Mouse (Mus musculus): Measurements from ENCODE around the gene Haspin.

Haspin gene

DNA sequence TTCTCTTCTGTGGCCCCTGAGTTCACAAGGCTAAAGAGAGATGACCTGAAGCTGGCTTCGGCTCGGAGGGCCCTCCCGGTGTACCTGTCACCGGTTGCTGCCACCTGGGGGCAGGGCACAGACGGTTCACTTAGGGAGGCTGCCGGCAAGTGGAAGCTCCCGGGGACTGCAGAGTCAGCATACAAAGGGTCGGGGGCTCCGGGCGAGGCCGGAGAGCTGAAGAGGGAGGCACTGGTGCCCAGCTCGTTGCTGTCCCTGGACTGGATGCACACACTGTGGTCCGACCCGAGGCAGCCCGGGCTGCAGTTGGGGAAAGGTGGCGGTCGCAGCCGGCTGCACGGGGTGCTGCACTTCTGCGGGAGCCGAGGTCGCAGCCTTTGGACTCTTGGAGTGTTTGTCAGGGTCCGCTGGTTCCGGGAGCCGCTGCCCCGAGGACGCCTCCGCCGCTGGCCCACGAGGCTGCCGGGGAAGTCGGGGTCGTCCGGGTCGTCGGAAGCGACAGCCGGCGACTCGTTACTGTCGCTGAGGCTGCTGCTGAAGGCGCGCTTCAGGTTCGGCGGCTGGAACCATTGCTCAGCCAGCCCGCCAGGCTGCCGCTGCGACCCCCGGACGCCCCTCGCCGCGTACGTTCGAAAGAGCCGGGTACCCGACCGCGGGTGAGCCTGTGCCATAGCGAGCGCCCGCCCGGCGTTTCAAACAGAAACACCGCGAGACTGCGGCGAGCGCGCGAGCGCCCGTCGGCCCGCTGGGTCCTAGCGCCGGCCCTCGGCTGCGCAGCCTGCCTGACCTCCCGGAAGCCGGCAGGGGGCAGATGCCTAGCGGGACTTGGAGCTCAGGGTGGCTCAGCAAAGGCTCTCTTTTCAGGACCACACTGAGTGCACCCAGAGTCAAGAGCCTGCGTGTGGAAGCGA, at the start of gene Haspin:
TSS of gene Haspin (minus strand) at position 704 of the 911 bp plus-strand sequence.
- DNase-seq (ENCODE audit: low read depth) = peak; percentile 96

DNA sequence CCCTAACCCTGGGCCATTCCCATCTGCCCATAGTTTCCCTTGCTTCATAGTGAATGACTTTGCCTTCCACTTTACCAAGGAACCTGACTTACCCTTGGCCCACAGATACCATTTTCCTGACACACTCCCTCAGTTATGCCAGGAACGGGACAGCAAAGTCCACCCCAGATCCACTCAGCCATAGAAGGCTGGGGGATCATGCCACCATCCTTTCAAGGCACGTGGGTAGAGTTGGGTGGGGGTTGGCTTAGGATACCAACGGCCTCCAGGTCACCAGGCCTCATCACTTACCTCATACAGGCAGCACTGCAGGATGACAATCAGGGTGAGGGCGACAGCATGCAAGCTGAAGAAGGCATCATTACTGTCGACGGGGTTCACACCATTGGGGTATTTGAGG, 49.1 kb upstream of the Haspin start:
- DNase-seq (ENCODE audit: low read depth) = no peak

DNA sequence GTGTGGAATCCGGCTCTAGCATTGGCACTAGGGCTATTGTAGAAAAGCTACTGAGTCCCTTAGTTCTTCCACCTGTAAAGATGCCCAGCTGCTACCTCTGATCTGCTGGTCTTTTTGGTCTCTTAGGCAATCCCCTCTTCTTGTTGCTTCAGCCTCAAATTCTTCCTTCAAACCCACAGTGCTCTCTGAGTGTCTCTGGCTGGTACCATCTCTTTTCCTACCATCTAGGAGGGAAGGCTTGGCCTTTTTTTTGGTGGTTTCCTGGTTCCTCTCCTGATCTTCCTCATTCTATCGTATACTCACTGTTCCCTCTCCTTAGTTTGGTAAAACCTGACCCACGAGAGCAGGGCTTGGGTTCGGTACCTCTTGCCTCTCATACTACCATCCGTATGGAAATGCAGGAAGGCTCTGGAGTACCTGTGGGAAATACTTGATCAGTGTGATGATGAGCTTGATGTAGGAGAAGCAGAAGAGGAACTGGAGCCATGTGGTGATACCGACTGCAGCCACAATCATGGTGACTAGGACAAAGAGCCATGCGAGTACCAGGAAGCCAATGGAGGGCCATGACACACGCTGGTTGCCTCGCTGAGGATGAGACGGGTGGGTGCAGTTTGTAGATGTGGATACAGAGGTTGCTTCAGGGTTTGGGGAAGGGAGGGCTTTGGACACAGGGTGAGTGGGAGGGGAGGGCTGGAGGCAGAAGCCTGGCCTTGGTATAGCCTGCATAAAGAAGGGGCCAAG, 48.0 kb upstream of the Haspin start:
- no peak for DNase-seq (ENCODE audit: low read depth)

DNA sequence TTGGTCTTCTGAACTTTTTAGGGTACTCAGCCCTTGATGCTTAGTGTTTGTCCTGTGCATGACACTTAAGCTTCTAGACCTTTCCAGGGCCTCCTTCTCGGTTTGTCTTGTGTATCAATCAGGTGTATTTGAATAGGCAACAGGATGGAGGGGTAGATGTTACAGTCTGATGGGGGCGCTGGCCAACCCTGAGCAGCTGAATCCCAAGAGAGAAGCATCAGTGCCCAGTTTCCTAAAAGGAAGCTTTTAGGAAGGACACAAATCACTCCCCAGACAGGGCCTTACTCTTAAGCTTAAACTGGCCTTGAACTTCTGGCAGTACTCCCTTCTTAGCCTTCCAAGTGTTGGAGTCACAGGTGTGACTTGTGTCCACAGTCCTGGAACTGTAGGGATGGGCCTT, 39.8 kb upstream of the Haspin start:
- peak; percentile 48 for DNase-seq (ENCODE audit: low read depth)

DNA sequence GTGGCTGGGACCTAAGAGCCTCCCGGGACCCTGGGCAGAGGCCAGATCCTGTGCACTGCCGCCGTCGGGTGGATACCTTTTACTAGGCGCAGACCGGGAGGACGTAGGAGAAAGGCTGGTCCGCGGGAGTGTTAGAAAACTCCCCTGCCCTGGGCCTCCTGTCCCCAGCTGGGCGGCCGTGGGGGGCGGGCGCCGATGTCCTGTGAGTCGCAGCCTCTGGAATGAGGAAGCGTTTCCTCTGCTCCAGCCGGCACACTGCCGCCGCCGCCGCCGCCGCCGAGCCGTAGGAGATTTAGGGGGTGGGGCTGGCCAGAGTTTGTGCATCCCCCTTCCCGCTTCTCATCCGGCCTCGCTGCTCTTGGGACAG, 39.4 kb upstream of the Haspin start:
- peak; percentile 91 for DNase-seq (ENCODE audit: low read depth)

DNA sequence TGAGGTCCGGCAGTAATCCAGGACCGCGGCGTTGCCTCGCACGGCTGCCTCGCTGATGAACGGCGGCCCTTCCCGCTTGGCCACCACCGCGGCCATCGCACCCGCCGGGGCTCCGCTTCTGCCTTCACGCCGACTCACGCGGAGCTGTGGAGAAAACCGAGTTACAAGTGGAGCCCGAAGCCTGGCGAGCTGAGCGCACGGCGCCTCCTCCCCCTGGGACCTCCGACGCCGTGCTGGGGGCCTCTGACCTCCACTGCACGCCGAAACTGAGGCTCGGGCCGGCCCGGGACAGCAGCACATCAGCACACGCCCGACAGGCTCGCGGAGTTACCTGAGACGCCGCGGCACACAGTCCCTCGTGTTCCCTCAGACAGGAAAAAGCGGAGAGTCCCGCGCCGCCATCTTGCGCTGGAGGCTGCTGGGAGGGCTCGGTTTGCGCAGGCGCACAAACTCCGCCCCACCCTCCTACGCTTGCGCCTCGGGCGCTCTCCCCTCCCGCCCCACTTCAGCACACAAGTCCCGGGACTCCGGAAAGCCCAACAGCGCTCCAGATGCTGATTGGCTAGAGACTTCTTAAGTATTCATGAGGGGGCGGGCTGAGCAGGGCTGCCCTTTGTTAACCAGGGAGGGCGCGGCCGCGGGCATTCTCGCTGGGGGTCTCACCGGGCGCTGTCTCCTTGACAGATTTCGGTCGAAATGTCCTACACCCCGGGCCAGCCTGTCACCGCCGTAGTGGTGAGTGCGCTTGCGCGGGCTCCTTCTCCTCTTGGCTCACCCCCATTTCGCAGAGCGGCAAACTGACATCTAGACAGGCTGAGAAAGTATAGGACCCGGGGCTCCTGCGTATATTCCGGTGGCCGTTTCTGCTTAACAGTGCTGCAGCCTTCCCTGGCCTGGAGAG, 38.8 kb upstream of the Haspin start, which contains the start of the genes Emc6 and Tax1bp3:
TSS of gene Emc6 (minus strand) at position 430 of the 901 bp plus-strand sequence.
TSS of gene Tax1bp3 (plus strand) at position 476 of the 901 bp plus-strand sequence.
- DNase-seq (ENCODE audit: low read depth) = peak; percentile 98

DNA sequence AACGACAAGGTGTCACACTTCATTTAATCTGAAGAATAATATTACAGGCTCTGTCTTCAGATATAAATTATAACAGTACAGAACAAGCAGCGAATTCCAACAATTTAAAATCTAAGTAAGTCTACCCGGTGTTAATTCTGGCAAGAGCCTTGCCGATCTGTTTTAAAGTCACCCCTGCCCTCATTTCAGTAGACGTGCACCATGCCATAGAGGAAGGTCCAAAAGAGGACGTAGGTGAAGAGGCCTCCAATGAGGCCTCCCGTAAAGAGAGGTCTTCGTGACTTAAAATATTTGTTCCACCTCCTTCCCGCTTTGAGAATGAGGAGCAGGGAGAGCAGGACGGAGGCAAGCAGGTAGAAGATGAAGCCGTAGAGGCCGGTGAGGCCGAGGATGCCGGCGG, 38.1 kb upstream of the Haspin start:
- no peak for DNase-seq (ENCODE audit: low read depth)

DNA sequence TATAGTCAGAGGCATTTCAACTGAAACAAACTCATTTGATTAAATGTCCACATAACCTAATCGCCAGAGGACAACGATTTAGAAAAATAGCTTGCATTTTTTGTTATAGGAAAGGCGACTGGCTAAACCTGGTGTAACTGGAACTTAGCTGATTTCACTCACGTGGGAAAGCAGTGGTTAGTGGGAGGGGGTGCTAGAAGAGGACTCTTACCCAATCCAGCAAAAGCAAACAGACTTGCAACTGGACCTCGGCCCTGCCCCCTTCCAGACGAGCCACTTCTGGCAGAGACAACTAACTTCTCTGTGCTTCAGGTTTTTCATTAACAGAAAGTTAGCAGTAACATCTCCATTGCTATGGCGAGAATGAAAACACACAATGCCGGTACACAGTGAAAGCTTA, 37.5 kb upstream of the Haspin start:
- peak; percentile 53 for DNase-seq (ENCODE audit: low read depth)

DNA sequence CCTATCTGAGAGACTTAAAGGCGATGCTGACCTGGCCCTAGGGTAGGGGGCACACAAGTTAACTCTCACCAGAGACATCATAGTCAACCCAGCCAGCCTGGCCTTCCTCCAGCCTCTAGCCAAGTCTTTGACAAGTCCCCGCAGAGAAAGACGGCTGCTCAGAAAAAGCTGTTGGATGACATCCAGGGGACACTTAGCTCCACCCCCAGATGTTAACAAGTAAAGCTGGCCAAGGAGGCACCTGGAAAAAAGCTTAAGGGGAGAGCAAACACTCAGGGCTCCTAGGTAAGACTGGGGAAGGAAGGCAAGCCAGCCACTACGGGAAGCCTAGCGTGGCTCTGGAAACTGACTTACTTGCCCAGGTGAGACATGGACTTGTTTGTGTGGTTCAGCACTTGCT, 34.1 kb upstream of the Haspin start:
- DNase-seq (ENCODE audit: low read depth) = no peak

DNA sequence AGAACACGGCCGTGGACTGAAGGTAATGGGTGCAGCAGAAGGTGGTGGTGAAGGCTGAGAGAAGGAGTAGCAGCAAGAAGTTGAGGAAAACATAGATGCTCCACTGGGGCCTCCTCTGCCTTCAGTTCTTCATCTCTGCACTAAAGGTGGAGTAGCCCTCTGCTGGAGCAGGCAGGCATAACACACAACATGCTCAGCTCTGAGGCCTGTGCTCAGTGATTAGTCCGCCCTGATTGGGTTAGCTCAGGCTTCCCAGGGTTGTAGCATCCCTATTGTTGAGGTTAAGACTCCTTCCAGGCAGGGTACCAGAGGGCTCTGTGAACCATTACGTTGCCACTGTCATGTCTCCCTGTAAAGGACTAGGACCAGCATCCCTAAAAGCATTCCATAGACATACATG, 31.1 kb upstream of the Haspin start:
- peak; percentile 85 for DNase-seq (ENCODE audit: low read depth)

DNA sequence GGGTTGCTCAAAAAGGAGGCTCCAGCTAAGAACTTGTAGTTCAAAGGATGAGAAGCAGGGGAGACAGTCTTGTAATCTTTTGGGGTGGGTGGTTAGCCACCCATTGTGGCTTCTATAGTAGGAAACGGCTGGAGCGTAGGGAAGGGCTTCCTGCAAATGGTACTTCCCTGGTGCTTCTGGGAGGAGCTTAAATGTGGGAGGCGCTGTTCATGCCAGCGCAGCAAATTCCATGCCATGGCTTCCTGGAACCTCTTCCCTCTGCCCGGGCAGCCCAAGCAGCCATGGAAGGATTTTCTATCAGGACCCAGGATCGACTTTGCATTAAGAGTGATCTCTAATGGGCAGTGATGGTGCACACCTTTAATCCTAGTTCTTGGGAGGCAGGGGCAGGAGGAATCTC, 30.5 kb upstream of the Haspin start:
- no peak for DNase-seq (ENCODE audit: low read depth)

DNA sequence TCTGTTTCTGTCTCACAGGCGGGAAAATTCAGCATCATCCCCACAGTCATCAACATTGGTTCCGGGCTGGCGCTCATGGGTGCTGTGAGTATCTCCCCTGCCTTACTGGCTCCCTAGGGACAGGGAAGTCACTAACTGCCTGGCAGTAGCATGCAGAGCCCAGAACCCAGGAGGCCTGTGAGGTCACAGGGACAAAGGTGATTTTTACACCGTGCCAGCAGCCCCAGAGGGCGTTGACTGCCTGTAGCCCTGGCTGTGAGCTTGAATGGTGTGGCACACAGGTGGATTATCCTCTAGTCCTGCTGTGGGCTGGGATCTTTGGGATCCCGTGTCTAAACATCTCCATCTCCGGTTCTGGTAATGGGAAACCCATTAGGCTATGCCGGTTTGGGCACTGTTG, 30.0 kb upstream of the Haspin start:
- no peak for DNase-seq (ENCODE audit: low read depth)

DNA sequence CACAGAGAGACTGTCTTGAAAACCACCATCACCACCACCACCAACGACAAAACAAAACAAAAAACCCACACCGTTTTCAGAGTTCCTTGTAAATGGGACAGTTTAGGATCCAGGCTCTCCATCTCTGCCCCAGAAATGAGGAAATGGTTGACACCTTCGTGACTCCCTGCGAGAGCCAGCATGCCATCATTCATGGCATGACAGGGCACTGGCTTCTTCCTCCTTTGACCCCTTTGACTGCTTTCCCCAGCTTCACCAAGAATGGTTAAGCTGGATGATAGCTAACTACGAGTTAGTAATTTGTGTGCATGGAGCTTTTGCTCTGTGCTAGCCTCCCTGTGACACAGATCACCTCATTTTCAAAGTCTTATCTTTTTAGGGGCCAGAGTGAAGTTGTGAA, 24.2 kb upstream of the Haspin start:
- DNase-seq (ENCODE audit: low read depth) = no peak

DNA sequence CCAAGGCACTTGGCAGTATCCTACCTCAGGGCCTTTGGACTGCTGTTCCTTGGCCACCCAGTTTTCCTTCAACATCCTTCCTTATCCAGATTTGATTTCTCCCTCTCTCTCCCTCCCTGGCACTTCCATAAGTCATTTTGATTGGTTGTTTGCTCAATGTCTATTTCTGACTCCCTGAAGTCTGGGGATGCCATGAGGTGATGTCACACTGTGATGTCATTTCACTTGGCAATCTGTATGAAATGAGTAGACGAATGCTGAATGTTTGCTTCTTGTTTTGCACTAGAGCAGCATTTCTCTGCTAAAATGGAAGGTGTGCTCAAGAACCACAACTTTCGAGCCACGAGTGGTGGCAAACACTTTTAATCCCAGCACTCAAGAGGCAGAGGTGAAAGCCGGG, 23.5 kb upstream of the Haspin start:
- peak; percentile 87 for DNase-seq (ENCODE audit: low read depth)

DNA sequence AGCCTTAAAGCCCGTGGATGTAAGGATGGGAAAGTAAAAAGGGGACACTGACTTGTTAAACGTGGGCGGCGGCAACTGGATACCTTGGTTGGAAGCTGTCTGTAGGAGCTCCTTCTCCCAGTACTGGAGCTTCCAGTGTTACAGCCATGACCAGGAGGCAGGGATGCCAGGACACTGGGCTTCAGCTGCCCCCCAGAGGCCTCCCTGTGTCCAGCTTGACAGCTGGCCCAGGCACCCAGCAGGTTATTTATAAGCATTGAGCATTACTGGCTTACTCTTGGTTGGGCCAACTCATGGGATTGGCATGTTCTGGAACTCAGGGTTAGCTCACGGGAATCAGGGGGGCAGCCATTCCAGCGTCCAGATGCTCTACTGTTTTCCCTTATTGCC, 22.7 kb upstream of the Haspin start:
- DNase-seq (ENCODE audit: low read depth) = peak; percentile 92

DNA sequence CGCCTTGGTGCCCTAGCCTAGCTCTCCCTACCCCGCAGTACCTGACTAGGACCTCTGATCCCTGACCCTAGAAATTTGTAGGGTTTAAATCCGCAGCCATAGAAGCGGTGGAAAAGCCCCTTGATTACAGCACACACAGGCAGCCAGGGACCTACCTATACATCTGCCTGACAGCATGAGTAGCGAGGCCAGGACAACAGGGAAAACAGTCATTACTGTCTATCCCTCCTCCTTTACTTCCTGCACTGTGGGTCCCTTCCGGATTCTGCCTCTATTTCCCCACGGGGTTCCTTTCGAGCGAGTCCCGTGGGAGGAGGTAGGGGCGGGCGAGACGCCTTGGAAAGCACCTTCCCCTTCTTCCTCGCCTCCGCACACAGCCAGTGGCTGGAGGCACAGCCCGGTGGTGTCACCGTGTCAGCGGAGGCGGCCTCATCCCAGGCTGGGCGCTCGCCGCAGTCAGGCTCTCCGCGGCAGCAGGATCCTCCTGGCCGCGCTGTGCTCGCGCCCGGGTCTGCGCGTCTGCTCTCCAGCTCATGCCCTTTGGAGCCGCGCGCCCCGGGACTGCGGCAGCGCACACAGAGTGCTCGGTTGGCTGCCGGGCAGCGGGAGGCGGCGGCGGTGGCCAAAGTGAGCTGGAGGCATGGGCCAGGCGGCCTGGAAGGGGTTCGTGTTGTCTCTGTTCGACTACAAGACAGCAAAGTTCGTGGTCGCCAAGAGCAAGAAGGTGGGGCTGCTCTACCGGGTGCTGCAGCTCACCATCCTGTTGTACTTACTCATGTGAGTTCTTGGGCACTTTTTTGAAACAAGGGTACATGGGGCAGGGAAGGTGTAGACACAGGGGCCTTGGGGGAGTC, 22.1 kb upstream of the Haspin start, which contains the start of gene P2rx5:
TSS of gene P2rx5 (plus strand) at position 465 of the 854 bp plus-strand sequence.
- peak; percentile 61 for DNase-seq (ENCODE audit: low read depth)

DNA sequence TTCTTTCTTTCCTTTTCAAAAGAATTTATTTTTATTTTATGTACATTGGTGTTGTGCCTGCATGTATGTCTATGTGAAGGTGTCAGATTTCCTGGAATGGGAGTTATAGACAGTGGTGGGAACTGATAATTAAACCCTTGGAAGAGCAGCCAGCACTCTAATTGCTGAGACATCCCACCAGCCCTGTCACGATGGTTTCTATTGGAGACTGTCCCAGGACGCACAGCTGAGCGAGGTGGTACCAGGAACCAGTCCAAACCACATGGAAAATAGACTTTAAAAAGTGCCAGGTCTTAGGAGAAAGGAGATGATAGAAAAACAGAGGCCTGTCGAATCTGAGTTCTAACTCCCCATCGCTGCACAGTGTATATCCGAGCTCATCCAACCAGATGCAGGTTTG, 17.0 kb upstream of the Haspin start:
- peak; percentile 61 for DNase-seq (ENCODE audit: low read depth)

DNA sequence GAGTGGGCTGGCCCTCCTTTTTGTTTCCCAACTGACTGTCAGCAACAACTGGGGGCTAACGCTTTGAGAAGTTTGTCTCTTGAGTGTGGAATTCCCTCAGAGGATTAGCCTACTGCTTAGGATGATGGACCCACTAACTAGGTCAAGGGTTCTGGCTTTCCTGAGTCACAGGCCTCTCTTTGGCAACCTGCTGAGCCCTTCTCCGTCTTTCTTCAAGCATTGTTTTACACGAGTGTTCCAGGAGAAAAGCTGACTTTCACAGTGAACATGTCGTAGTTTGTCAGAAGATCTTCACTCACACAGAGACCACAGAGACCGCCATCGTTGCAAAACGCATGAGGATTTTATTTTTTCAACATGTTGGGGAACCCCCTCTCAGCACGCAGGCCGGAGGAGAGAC, 10.1 kb upstream of the Haspin start:
- no peak for DNase-seq (ENCODE audit: low read depth)

DNA sequence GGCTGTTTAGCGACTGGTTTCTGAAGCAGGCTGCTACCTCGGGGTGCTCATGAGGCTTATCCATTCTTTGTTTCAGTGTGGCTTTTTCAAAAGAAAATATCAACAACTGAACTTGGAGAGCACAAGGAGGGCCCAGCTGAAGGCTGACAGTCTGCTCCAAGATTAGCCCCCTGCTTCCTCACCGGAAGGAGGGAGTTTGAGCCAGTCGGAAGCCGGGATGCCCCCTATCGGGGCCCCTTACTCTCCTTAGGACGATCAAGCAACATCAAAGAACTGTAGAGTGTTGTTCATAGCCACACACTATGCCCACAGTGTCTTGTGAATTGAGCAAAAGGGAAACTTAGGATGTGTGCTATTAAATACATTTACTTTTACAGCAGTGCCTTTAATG, 8.9 kb upstream of the Haspin start:
- no peak for DNase-seq (ENCODE audit: low read depth)

DNA sequence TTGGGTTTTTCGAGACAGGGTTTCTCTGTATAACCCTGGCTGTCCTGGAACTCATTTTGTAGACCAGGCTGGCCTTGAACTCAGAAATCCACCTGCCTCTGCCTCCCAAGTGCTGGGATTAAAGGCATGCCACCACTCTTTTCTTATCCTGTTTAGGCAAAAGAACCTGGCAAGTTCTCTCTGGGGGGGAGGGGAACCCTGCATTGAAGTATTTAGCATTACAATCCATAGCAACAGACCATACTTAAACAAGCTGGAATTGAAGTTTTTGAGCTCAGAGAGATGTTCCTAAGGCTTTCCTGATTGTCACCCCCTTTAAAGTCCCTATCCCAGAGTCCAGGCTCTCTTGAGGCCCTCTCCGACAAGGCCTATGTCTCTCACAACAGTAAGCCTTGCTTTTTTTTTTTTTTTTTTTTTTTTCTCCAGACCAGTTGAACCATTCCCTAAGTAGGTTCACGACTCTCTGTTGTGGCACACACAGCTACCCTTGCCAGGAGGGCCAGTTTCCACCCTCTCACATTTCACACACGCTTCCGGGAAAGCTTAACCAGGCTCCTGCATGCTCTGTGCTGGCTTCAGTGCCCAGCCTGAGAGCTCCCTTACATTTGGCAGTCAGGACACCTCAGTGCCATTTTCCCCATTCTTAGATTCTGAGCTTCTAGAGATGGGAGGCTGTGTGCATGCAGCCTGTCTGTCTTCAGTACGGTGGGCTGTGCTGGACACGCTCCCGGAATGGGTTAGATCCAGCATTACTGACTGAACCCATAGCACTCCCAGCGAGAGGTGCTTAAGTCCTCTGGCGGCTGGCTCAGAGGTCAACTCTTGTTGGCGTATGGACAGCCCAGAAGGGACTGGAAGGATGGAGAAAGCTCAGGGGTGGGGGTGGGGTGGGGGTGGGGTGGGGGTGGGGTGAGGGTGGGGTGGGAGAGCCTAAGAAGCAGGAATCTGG, 8.2 kb upstream of the Haspin start:
- DNase-seq (ENCODE audit: low read depth) = no peak
